Mouse (Mus musculus) naive thymus-derived CD4-positive, alpha-beta T cell, adult 2 months (primary cell): ENCODE data around the gene Per1.
"Not testable (repeated sequence)": the region's sequence is repeated elsewhere in the genome, so short reads cannot be mapped to it uniquely, and the experiment has no call there.

Experiments used
- DNase-seq: peaks from one replicate; pipeline ENCODE4 v3.0.0-alpha.2; 2011; ENCODE audit warnings: low read depth

The Per1 gene

GRCm38 (mm10) chr11:69080855-69081222, 14.2 kb upstream of the Per1 start:
- no peak for DNase-seq

DNA sequence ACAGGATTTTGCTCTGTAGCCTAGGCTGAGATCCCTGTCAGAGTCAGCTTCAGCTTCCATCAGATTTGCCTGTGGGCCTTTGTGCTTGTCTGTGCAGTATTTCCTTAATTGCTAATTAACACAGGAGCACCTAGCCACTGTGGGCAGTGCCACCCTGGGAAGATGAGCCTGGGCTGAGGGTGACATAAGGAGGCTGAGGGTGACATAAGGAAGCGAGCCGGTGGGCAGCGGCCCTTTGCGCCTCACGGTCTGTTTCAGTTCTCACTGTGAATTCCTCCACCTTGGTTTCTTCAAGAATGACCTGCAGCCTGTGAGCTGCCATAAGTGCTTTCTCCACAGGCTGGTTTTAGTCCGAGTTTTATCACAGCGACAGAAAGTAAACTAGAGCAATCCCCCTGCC, 13.4 kb upstream of the Per1 start:
- no peak for DNase-seq

- DNase-seq: no peak
Measured at GRCm38 (mm10) chr11:69085608-69086007, 9.4 kb upstream of the Per1 start.

DNA sequence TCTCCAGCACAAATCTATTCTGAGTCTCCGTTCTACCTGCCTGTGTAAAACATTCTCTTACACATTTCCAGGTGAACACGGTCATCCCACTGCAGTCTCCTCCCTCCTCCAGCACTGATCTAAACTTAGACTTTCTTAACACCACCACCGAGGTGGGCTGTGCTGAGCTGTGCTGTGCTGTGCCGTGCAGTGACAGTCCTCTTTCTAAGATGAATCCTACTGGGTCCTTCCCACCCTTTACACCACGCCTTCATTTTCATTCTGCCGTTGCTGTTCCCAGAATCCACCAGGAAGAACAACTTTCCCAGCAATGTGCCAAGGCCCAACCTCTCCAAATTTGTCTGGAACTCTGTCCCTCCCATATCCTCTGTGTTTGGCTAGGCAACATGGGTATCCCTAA, 8.6 kb upstream of the Per1 start:
- no peak for DNase-seq

- no peak for DNase-seq
Measured at GRCm38 (mm10) chr11:69087082-69087481, 7.9 kb upstream of the Per1 start.

GRCm38 (mm10) chr11:69087597-69087996, 7.4 kb upstream of the Per1 start:
- DNase-seq: peak; percentile 37

DNA sequence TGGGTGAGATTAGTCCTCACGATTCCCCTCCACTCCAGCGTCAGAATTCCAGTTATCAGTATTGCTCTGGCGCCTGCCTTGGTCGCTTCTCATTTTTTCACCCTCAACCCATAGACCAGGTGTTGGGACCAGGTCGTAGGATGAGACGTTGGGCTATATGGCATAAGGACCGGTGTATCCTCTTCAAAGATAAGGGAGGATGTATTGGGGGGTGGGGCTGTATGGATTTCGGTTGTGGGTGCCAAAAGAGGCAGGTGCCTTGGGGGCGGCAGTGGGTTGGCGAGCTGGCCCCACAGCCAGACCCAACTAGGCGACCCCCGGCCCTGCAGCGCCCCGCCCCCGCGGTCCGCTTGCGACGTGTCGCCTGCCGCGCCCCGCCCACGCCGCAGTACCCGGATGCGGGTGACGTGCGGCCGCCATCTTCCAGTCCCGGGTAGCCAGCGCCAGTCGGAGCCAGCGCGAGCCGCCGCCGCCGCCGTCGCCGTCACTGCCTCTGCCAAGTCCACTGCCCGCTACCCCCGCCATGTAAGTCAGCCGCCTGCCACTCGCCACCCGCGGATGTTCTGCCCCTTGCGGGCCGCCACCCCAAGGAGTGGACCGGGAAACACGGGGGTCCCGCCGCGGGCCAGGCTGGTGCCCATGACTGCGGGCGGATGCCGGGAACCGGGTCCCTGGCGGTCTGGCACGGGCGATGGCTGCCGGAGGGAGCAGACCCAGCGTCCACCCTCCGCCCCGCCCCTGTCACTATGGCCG, 6.7 kb upstream of the Per1 start, which contains the start of gene Vamp2:
TSS of gene Vamp2 (plus strand) at position 388 of the 753 bp plus-strand sequence.
- peak; percentile 93 for DNase-seq

GRCm38 (mm10) chr11:69088856-69089615, 6.0 kb upstream of the Per1 start:
- peak; percentile 65 for DNase-seq

GRCm38 (mm10) chr11:69089616-69090290, 5.3 kb upstream of the Per1 start:
- peak; percentile 31 for DNase-seq

- DNase-seq: peak; percentile 34
Measured at GRCm38 (mm10) chr11:69090367-69090766, 4.7 kb upstream of the Per1 start.

GRCm38 (mm10) chr11:69091566-69092385, 3.2 kb upstream of the Per1 start:
- DNase-seq: no peak

DNA sequence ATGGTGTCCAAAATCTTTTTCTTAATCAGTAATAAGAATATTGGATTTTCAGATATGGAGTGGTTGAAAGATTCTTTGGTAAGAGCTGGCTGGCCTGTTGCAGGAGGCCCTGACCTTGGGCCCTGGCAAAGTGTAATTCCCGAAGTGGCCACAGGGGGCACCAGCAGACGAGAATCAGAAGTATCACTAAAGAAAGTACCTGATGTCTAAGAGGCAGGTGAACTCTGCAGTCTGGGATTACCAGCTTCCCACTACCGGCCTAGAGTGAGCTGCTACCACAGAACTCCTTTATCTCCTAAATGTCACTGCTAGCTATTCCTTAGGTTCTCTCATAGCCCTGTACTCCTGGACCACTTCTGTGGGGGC, 2.6 kb upstream of the Per1 start:
- DNase-seq: peak; percentile 93

DNA sequence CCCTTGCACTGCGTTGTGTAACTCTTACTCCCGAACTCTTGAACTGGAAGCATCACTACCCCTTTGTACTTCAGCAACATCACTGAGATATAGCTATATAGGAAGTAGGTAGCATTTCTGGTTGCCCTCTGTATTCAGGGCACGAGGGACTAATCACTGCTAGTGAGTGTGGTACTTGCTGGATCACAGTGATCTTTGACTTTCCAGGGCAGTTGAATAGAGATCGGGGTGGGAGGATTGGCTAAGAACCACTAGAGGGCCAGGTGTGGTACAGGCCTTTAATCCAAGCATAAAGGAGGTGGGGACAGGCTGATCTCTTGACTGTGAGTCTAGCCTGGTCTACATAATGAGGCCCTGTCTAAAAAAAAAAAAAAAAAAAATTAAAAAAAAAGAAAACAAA, 2.1 kb upstream of the Per1 start:
- DNase-seq: peak; percentile 68

- DNase-seq: not testable (repeated sequence)
Measured at GRCm38 (mm10) chr11:69093856-69094255, 1.2 kb upstream of the Per1 start.

DNA sequence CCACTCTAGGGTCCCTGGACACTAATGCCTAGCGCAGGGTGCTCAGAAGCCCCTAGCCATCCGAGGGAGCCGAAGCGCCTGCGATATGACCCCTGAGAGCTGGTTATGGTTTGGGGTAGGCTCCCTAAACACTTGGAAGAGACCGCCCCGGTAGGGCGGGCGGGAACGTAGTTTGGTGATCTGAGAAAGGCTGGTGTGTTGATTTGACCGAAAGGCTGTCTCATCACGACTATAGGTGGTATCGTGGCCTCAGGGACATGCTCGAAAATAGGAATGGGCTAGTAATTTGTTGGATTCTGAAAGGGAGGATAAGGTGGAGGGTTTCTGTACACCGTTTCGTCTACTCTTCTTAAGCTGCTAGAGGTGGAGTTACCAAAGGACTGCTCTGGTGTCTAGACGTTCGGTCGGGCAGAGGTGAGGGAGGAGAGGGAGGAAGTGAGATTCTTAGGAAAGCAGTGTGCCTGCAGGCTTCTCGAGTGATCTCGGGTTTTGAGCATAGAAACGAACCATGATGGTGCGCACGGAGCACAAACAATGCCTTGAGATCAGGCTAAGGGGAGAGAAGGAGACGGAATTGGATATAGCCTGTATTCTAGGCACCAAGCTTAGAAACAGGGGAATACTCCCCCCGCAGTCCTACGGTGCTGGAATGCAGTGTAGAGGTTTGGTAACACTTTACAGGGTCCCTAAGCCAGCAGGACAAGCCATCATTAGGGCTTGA, 654 bp downstream of the Per1 start:
- DNase-seq: peak; percentile 81

- DNase-seq: no peak
Measured at GRCm38 (mm10) chr11:69096360-69096986, 1.5 kb downstream of the Per1 start.

DNA sequence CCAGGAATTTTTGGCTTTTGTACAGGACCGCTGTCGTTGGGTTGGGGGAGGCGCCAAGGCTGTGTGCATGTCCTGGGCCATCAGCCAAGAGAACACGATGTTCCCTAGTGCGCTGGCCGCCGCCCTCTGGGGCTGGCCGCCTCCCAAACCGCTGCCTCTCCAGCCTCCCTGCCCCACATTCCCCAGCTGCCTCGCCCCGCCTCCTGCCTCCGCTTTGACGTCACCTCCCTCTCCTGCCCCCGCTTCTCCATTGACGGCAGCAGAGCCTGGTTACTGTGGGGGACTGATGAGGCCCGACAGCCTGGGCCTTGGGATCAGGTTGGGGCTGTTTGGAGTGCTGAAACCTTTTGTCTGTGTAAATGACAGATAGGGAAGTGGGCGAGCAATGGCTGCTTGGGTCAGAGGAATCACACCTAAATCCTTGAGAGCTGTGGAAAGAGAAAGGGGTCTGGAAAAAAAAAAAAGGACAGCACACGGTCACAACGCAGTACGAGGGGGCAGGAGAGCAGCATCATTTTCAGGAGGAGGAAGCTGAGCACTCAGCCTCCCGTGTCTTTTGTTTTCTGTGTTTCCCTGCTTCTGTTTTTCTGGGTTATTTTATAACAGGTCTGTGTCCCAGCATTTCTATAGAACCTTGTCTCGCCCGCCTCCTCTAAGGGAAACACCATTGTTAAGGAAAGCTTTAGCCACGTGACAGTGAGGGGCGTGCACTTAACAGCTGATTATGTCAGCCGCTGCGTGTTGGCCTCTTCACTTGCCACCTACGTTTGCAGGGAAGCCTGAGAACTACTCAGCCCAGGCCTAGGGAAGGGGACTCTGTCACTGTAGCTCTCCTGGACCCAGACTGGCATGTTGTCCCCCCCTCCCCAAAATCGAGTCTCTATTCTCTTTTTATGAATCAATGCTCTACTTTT, 2.2 kb downstream of the Per1 start:
- DNase-seq: peak; percentile 91

DNA sequence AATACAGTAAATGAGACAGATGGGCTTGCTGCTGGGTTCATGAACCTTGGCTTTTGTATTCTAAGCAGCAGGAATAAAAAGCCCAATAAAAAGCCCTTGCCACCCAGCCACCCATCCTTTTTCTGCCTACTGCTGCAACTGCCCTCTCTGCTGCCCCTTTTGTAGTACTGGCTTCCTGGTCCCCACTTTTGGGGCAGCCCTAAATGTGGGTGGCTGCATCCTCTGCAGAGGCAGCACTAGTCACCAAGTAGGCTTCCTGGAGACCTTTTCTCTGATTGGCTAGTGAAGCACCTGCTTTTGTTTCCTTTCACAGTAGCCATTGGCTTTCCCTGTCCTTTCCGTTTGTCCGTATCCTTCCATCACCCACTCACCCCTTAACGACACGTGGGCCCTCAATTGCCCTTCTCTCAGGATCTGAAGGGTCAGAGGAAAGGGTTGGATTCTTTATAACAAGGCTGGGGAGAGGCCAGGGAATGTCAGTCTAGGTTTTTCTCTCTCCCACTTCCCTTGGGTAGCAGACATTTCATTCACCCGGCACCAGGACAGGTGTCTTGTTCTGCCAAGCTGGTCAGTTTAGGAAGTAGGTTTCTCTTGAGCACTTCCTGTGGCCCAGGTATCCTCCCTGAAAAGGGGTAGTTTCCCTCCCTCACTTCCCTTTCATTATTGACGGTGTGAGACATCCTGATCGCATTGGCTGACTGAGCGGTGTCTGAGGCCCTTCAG, 3.2 kb downstream of the Per1 start:
- DNase-seq: peak; percentile 80

GRCm38 (mm10) chr11:69098762-69099091, 3.7 kb downstream of the Per1 start:
- peak; percentile 95 for DNase-seq
